Mouse (Mus musculus) midbrain, embryonic 10.5 days (tissue): ENCODE results near the gene Cpsf4l. TPM values are rescaled to one million over a fixed set of nuclear protein-coding genes. Genes with fewer than 3 reads are reported as not detected.
"Not testable (repeated sequence)": the region's sequence is repeated elsewhere in the genome, so short reads cannot be mapped to it uniquely, and the experiment has no call there.

ENCODE experiments used
- DNase-seq: peaks from one replicate; pipeline ENCODE4 v3.0.0-alpha.2; 2017; ENCODE audit warnings: low spot score
- H3K27ac ChIP-seq: fragments of 300-500 bp; sonication (generic); replicated peaks from 2 replicates; pipeline ENCODE4 v1.5.1; 2016; ENCODE audit warnings: mild to moderate bottlenecking
- H3K27me3 ChIP-seq: fragments of 300-500 bp; sonication (generic); 2 replicates; pipeline ENCODE4 v1.6.1; 2016; ENCODE audit warnings: low read depth, mild to moderate bottlenecking; ENCODE audit not compliant: poor library complexity, severe bottlenecking
- H3K36me3 ChIP-seq: fragments of 300-500 bp; sonication (generic); 2 replicates; pipeline ENCODE4 v1.6.1; 2016; ENCODE audit warnings: mild to moderate bottlenecking, moderate library complexity
- H3K4me1 ChIP-seq: fragments of 300-500 bp; sonication (generic); 2 replicates; pipeline ENCODE4 v1.6.1; 2016
- H3K4me3 ChIP-seq: fragments of 300-500 bp; sonication (generic); 2 replicates; pipeline ENCODE4 v1.5.1; 2016; ENCODE audit warnings: mild to moderate bottlenecking, moderate library complexity
- H3K9me3 ChIP-seq: fragments of 300-500 bp; sonication (generic); replicated peaks from 2 replicates; pipeline ENCODE4 v1.6.1; 2016; ENCODE audit warnings: mild to moderate bottlenecking
- WGBS: fragments of 180-500 bp; shearing (Covaris S2); methylation state at CpG from one replicate; pipeline ENCODE4 v1.1.7; 2016; 5-methylcytosine and 5-hydroxymethylcytosine counted together
- polyA plus RNA-seq: library from polyadenylated mRNA; unstranded; fragments of >200 nt; fragmentation: Nextera tagmentation; extraction: Ambion mirVana; gene quantifications from 2 replicates; pipeline ENCODE4 v1.2.1, GENCODE M21; 2016

Gene Cpsf4l
- polyA plus RNA-seq, 1 experiment from 2014 or later = 0.37 TPM

GRCm38 (mm10) chr11:113668857-113669256 lies 41.0 kb downstream of the Cpsf4l start:
- H3K4me3 ChIP-seq = no peak overlapping the region
- H3K27ac ChIP-seq = no peak overlapping the region
- H3K36me3 ChIP-seq = peaks cover 86% of the 10 kb centered on the region
- 95% methylated on average over 5 of the region's 5 CpGs for WGBS
- H3K4me1 ChIP-seq = peaks cover 15% of the 10 kb centered on the region
- H3K27me3 ChIP-seq = no peaks in the 10 kb centered on the region
- H3K9me3 ChIP-seq = no peaks in the 10 kb centered on the region
- no peak for DNase-seq

DNA sequence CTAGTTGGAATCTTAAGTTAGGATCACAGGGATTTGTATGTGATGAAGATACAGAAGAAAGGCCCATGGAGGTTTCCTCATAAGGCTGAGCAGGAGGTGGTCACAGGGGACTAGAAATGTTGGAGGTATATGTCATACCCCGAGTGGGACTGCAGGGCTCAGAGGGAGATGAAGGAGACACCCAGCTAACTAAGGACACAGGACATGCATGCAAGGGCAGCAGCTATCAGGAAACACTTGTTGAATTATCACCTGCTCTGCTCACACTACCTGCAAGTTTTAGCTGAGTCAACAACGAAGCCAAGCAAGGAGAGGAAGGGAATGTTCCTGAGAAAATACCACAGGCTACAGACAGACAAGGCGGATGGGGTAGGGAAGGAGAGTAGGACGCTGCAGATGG lies 42.1 kb downstream of the Cpsf4l start:
- DNase-seq = no peak
- Histone ChIP-seq H3K27me3 (no peaks in the 10 kb centered on the region), H3K27ac (no peak overlapping the region), H3K4me1 (peaks cover 15% of the 10 kb centered on the region), H3K9me3 (no peaks in the 10 kb centered on the region), H3K4me3 (no peak overlapping the region), H3K36me3 (peaks cover 86% of the 10 kb centered on the region)
- 89% methylated on average over 4 of the region's 4 CpGs for WGBS

GRCm38 (mm10) chr11:113667122-113667521 lies 42.7 kb downstream of the Cpsf4l start:
- Histone ChIP-seq H3K9me3 (no peaks in the 10 kb centered on the region), H3K4me3 (no peak overlapping the region), H3K27ac (no peak overlapping the region), H3K27me3 (no peaks in the 10 kb centered on the region), H3K36me3 (peaks cover 86% of the 10 kb centered on the region), H3K4me1 (peaks cover 15% of the 10 kb centered on the region)
- 92% methylated on average over 2 of the region's 2 CpGs for WGBS
- no peak for DNase-seq

DNA sequence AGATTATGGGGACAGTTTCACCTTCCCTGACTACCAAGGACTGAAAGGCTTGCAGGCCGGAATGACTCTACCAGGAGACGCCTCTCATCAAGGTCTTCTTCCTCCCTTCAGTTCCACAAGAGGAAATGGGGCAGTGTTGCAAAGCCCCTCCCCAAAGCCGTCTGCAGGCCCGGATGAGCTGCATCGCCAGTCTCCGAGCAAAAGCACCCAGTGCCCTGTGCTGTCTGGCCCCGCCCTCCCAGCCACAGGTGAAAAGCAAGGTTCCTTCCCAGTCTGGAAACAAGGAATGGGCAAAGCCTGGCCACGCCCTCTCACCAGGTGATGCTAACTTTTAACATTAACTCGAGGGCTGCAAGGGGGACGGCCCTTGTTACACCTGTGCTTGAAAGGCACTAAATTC lies 43.2 kb downstream of the Cpsf4l start:
- H3K27me3 ChIP-seq = no peaks in the 10 kb centered on the region
- 69% methylated on average over 10 of the region's 10 CpGs for WGBS
- DNase-seq = no peak
- H3K27ac ChIP-seq = no peak overlapping the region
- peaks cover 15% of the 10 kb centered on the region for H3K4me1 ChIP-seq
- no peaks in the 10 kb centered on the region for H3K9me3 ChIP-seq
- no peak overlapping the region for H3K4me3 ChIP-seq
- H3K36me3 ChIP-seq = peaks cover 86% of the 10 kb centered on the region

DNA sequence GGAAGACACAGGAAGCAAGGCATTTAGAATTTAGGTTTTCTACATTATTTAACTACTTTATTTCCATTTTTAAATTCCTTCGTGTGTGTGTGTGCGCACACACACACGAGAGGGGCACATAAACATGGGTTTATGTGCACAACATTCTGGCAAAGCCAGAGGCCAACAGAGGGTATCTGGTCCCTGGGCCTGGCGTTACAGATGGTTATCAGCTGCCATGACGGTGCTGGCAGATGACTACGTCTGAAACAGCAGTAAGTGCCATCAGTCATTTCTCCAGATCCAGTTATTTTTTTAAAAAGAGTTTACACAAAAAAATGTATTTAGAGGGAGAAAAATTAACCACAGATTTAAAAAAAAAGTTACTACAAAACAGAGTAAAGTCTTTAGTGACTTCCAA lies 43.6 kb downstream of the Cpsf4l start:
- H3K9me3 ChIP-seq = no peaks in the 10 kb centered on the region
- H3K4me1 ChIP-seq = peaks cover 15% of the 10 kb centered on the region
- H3K27me3 ChIP-seq = no peaks in the 10 kb centered on the region
- WGBS = 95% methylated on average over 6 of the region's 6 CpGs
- H3K36me3 ChIP-seq = peaks cover 86% of the 10 kb centered on the region
- no peak overlapping the region for H3K27ac ChIP-seq
- H3K4me3 ChIP-seq = no peak overlapping the region
- no peak for DNase-seq

- H3K4me1 ChIP-seq = peaks cover 15% of the 10 kb centered on the region
- peaks cover 88% of the 10 kb centered on the region for H3K36me3 ChIP-seq
- WGBS = 79% methylated on average over 2 of the region's 2 CpGs
These were observed 45.5 kb downstream of the Cpsf4l start for GRCm38 (mm10) chr11:113664279-113664678.

GRCm38 (mm10) chr11:113661835-113662351 lies 47.9 kb downstream of the Cpsf4l start:
- H3K4me3 ChIP-seq = no peak overlapping the region
- H3K27me3 ChIP-seq = no peaks in the 10 kb centered on the region
- peaks cover 89% of the 10 kb centered on the region for H3K36me3 ChIP-seq
- 95% methylated on average over 18 of the region's 18 CpGs for WGBS
- DNase-seq = no peak
- H3K9me3 ChIP-seq = no peaks in the 10 kb centered on the region
- H3K4me1 ChIP-seq = peaks cover 4% of the 10 kb centered on the region
- no peak overlapping the region for H3K27ac ChIP-seq

More at GRCm38 (mm10) chr11:113664279-113664678, 45.5 kb downstream of the Cpsf4l start:
- Histone ChIP-seq H3K27ac (no peak overlapping the region), H3K9me3 (no peaks in the 10 kb centered on the region), H3K4me3 (no peak overlapping the region), H3K27me3 (no peaks in the 10 kb centered on the region)
- DNase-seq = no peak

GRCm38 (mm10) chr11:113660940-113661339 lies 48.9 kb downstream of the Cpsf4l start:
- peaks cover 94% of the 10 kb centered on the region for H3K36me3 ChIP-seq
- no peak for DNase-seq
- no peaks in the 10 kb centered on the region for H3K4me1 ChIP-seq
- H3K9me3 ChIP-seq = no peaks in the 10 kb centered on the region
- 95% methylated on average over 11 of the region's 11 CpGs for WGBS
- no peak overlapping the region for H3K27ac ChIP-seq
- H3K4me3 ChIP-seq = no peak overlapping the region
- no peaks in the 10 kb centered on the region for H3K27me3 ChIP-seq

DNA sequence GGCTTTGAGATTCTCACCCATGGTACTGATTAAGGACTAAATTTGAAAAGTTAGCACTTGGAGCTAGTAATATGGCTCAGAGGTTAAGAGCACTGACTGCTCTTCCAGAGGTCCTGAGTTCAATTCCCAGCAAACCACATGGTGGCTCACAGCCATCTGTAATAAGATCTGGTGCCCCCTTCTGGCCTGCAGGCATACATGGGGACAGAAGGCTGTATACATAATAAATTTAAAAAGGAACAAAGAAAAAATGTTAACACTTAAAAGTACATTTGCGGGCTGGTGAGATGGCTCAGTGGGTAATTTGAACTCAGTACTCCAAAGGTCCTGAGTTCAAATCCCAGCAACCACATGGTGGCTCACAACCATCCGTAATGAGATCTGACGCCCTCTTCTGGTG lies 49.6 kb downstream of the Cpsf4l start:
- H3K4me1 ChIP-seq, H3K4me3 ChIP-seq, H3K9me3 ChIP-seq, H3K27ac ChIP-seq, DNase-seq, H3K27me3 ChIP-seq: not testable (repeated sequence)
- peaks cover 99% of the 10 kb centered on the region for H3K36me3 ChIP-seq
- WGBS = 97% methylated on average over 3 of the region's 3 CpGs

DNA sequence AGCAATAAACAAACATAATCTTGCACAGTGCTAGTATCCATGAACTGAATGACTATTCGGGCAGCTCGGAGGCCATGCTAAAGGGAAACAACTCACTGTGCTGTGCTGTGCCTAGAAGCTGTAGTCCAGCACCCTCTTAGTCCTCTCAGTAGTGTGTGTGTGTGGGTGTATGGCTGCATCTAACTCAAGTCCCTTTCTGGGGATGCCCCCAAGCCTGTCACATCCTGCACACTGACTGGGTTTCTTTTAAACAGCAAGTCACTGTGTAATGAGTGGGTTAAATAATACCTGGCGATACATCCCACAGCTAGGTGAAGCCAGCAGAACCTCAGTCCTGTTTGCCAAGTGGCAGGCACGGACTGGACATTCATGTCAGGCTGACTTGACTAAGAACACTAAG lies 51.1 kb downstream of the Cpsf4l start:
- Histone ChIP-seq H3K27ac (no peak overlapping the region), H3K4me3 (no peak overlapping the region), H3K36me3 (peaks cover 100% of the 10 kb centered on the region), H3K4me1 (no peaks in the 10 kb centered on the region), H3K9me3 (no peaks in the 10 kb centered on the region), H3K27me3 (no peaks in the 10 kb centered on the region)
- no peak for DNase-seq
- WGBS = 91% methylated on average over 4 of the region's 4 CpGs

DNA sequence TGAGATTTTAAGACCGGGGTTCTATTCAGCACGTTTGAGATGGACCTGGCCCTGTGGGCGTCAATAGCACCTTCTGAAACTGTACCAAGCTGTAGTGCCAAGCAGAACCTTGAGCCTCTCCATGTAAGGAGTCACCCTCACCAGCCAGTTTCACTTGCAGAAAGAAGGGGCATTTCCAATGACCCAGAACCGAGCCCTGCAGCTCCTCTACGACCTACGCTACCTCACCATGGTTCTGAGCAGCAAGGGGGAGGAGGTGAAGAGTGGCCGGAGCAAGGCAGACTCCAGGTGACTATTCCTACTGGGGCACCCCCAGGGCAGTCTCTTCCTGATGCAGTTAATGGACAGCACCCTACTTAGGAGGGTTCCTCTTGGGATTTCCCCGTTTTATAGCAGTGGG lies 51.5 kb downstream of the Cpsf4l start:
- Histone ChIP-seq H3K4me1 (no peaks in the 10 kb centered on the region), H3K4me3 (no peak overlapping the region), H3K27me3 (no peaks in the 10 kb centered on the region), H3K36me3 (peaks cover 100% of the 10 kb centered on the region), H3K9me3 (no peaks in the 10 kb centered on the region), H3K27ac (no peak overlapping the region)
- DNase-seq = no peak
- WGBS = 93% methylated on average over 8 of the region's 8 CpGs

GRCm38 (mm10) chr11:113657221-113657620 lies 52.6 kb downstream of the Cpsf4l start:
- Histone ChIP-seq H3K9me3 (no peaks in the 10 kb centered on the region), H3K4me1 (peaks cover 9% of the 10 kb centered on the region), H3K4me3 (no peak overlapping the region), H3K27ac (no peak overlapping the region), H3K27me3 (no peaks in the 10 kb centered on the region), H3K36me3 (peaks cover 100% of the 10 kb centered on the region)
- no peak for DNase-seq
- WGBS = 75% methylated on average over 4 of the region's 4 CpGs

GRCm38 (mm10) chr11:113656511-113656932 lies 53.3 kb downstream of the Cpsf4l start:
- DNase-seq = no peak
- H3K4me3 ChIP-seq = no peak overlapping the region
- H3K4me1 ChIP-seq = peaks cover 16% of the 10 kb centered on the region
- H3K27ac ChIP-seq = no peak overlapping the region
- H3K9me3 ChIP-seq = no peaks in the 10 kb centered on the region
- WGBS = 91% methylated on average over 8 of the region's 8 CpGs
- no peaks in the 10 kb centered on the region for H3K27me3 ChIP-seq
- peaks cover 100% of the 10 kb centered on the region for H3K36me3 ChIP-seq
